Mouse (Mus musculus): ENCODE measurements at regions not wholly inside any gene's neighbourhood (a gene's known extent, or its start where the extent isn't known, plus 50 kb on each side); places are given as distances from the start of the nearest gene placed in this dataset.
A peak's percentile ranks its signal among the peaks of the same experiment; 100 is the strongest.

- Histone ChIP-seq H3K4me2 (replicated peaks; ENCODE audit: low read depth, low read length) (no peak overlapping the region), H3K4me1 (ENCODE audit: insufficient read depth, low read depth, low read length) (peaks cover 10% of the 10 kb centered on the region; the same call in 1 of the 2 replicates), H3K9me3 (ENCODE audit: low read length) (no peaks in the 10 kb centered on the region), H3K27me3 (replicated peaks; ENCODE audit: insufficient read depth, low read length) (no peaks in the 10 kb centered on the region), H3K27ac (ENCODE audit: low read length) (peak overlapping the region; percentile 78), H3K36me3 (ENCODE audit: insufficient read depth, low read length) (no peaks in the 10 kb centered on the region), H3K4me3 (ENCODE audit: low read depth, low read length) (no peak overlapping the region), H3K9ac (replicated peaks; ENCODE audit: low read depth) (no peak overlapping the region)
- DNase-seq (ENCODE audit: low spot score) (no peak), ATAC-seq (no peak)
- WGBS = 51% methylated on average over 7 of the region's 7 CpGs
- TF ChIP-seq EP300 (IDR thresholded peaks at IDR 0.05) = no peak
- TF ChIP-seq CTCF (IDR thresholded peaks at IDR 0.05) = no peak
These were observed 74.4 kb downstream of the Zfp281 start for GRCm38 (mm10) chr1:136699153-136699524.

- DNase-seq (ENCODE audit: low spot score) (no peak), ATAC-seq (no peak)
- Histone ChIP-seq H3K4me1 (ENCODE audit: insufficient read depth, low read depth, low read length) (peaks cover 10% of the 10 kb centered on the region; the same call in 1 of the 2 replicates), H3K36me3 (ENCODE audit: insufficient read depth, low read length) (no peaks in the 10 kb centered on the region), H3K4me2 (replicated peaks; ENCODE audit: low read depth, low read length) (no peak overlapping the region), H3K27me3 (replicated peaks; ENCODE audit: insufficient read depth, low read length) (no peaks in the 10 kb centered on the region), H3K9ac (replicated peaks; ENCODE audit: low read depth) (no peak overlapping the region), H3K9me3 (ENCODE audit: low read length) (no peaks in the 10 kb centered on the region), H3K27ac (ENCODE audit: low read length) (no peak overlapping the region), H3K4me3 (ENCODE audit: low read depth, low read length) (no peak overlapping the region)
- 76% methylated on average over 8 of the region's 8 CpGs for WGBS
- TF ChIP-seq CTCF (IDR thresholded peaks at IDR 0.05) = no peak
- no peak for TF ChIP-seq EP300 (IDR thresholded peaks at IDR 0.05)
These were observed 74.9 kb downstream of the Zfp281 start for GRCm38 (mm10) chr1:136699571-136699970.

GRCm38 (mm10) chr1:136704139-136704538 lies 79.4 kb downstream of the Zfp281 start:
- Histone ChIP-seq H3K36me3 (ENCODE audit: insufficient read depth, low read length) (no peaks in the 10 kb centered on the region), H3K27ac (ENCODE audit: low read length) (no peak overlapping the region), H3K27me3 (replicated peaks; ENCODE audit: insufficient read depth, low read length) (no peaks in the 10 kb centered on the region), H3K4me3 (ENCODE audit: low read depth, low read length) (no peak overlapping the region), H3K9me3 (ENCODE audit: low read length) (no peaks in the 10 kb centered on the region), H3K4me1 (ENCODE audit: insufficient read depth, low read depth, low read length) (peaks cover under 1% of the 10 kb centered on the region; the same call in 1 of the 2 replicates), H3K9ac (replicated peaks; ENCODE audit: low read depth) (no peak overlapping the region), H3K4me2 (replicated peaks; ENCODE audit: low read depth, low read length) (no peak overlapping the region)
- no peak for ATAC-seq
- no peak for TF ChIP-seq EP300 (IDR thresholded peaks at IDR 0.05)
- TF ChIP-seq CTCF (IDR thresholded peaks at IDR 0.05) = no peak
- WGBS = 76% methylated on average over 5 of the region's 5 CpGs
- no peak for DNase-seq (ENCODE audit: low spot score)

GRCm38 (mm10) chr1:136706509-136706908 lies 81.8 kb downstream of the Zfp281 start:
- no peak for TF ChIP-seq EP300 (IDR thresholded peaks at IDR 0.05)
- no peak for ATAC-seq
- WGBS = 69% methylated on average over 8 of the region's 8 CpGs

GRCm38 (mm10) chr1:136707394-136707793 lies 82.7 kb downstream of the Zfp281 start:
- H3K4me2 ChIP-seq (replicated peaks; ENCODE audit: low read depth, low read length) = no peak overlapping the region
- H3K27ac ChIP-seq (ENCODE audit: low read length) = no peak overlapping the region
- no peak overlapping the region for H3K4me3 ChIP-seq (ENCODE audit: low read depth, low read length)
- no peaks in the 10 kb centered on the region for H3K9me3 ChIP-seq (ENCODE audit: low read length)
- H3K27me3 ChIP-seq (replicated peaks; ENCODE audit: insufficient read depth, low read length) = no peaks in the 10 kb centered on the region
- 86% methylated on average over 8 of the region's 8 CpGs for WGBS
- H3K4me1 ChIP-seq (ENCODE audit: insufficient read depth, low read depth, low read length) = no peaks in the 10 kb centered on the region
- no peak overlapping the region for H3K9ac ChIP-seq (replicated peaks; ENCODE audit: low read depth)
- DNase-seq (ENCODE audit: low spot score) (peak; percentile 19), ATAC-seq (peak; percentile 26)
- H3K36me3 ChIP-seq (ENCODE audit: insufficient read depth, low read length) = no peaks in the 10 kb centered on the region
- TF ChIP-seq EP300 (IDR thresholded peaks at IDR 0.05) (no peak), CTCF (IDR thresholded peaks at IDR 0.05) (no peak)

More at GRCm38 (mm10) chr1:136706509-136706908, 81.8 kb downstream of the Zfp281 start:
- Histone ChIP-seq H3K36me3 (ENCODE audit: insufficient read depth, low read length) (no peaks in the 10 kb centered on the region), H3K4me2 (replicated peaks; ENCODE audit: low read depth, low read length) (no peak overlapping the region), H3K4me1 (ENCODE audit: insufficient read depth, low read depth, low read length) (no peaks in the 10 kb centered on the region), H3K4me3 (ENCODE audit: low read depth, low read length) (no peak overlapping the region), H3K27me3 (replicated peaks; ENCODE audit: insufficient read depth, low read length) (no peaks in the 10 kb centered on the region), H3K9ac (replicated peaks; ENCODE audit: low read depth) (no peak overlapping the region), H3K9me3 (ENCODE audit: low read length) (no peaks in the 10 kb centered on the region), H3K27ac (ENCODE audit: low read length) (no peak overlapping the region)
- DNase-seq (ENCODE audit: low spot score) = no peak

- Histone ChIP-seq H3K9ac (replicated peaks; ENCODE audit: low read depth) (no peak overlapping the region), H3K4me2 (replicated peaks; ENCODE audit: low read depth, low read length) (no peak overlapping the region), H3K27ac (ENCODE audit: low read length) (no peak overlapping the region), H3K36me3 (ENCODE audit: insufficient read depth, low read length) (no peaks in the 10 kb centered on the region), H3K9me3 (ENCODE audit: low read length) (no peaks in the 10 kb centered on the region), H3K4me1 (ENCODE audit: insufficient read depth, low read depth, low read length) (no peaks in the 10 kb centered on the region), H3K4me3 (ENCODE audit: low read depth, low read length) (no peak overlapping the region), H3K27me3 (replicated peaks; ENCODE audit: insufficient read depth, low read length) (no peaks in the 10 kb centered on the region)
- no peak for TF ChIP-seq CTCF (IDR thresholded peaks at IDR 0.05)
- no peak for TF ChIP-seq EP300 (IDR thresholded peaks at IDR 0.05)
- no peak for DNase-seq (ENCODE audit: low spot score)
- 90% methylated on average over 12 of the region's 12 CpGs for WGBS
- ATAC-seq = no peak
These were observed 83.2 kb downstream of the Zfp281 start for GRCm38 (mm10) chr1:136707866-136708265.

- 73% methylated on average over 4 of the region's 4 CpGs for WGBS
- no peak for TF ChIP-seq CTCF (IDR thresholded peaks at IDR 0.05)
- TF ChIP-seq EP300 (IDR thresholded peaks at IDR 0.05) = no peak
- no peak for DNase-seq (ENCODE audit: low spot score)
- H3K4me1 ChIP-seq (ENCODE audit: insufficient read depth, low read depth, low read length) = no peaks in the 10 kb centered on the region
- ATAC-seq = no peak
- no peak overlapping the region for H3K4me2 ChIP-seq (replicated peaks; ENCODE audit: low read depth, low read length)
- H3K9ac ChIP-seq (replicated peaks; ENCODE audit: low read depth) = no peak overlapping the region
- H3K27me3 ChIP-seq (replicated peaks; ENCODE audit: insufficient read depth, low read length) = no peaks in the 10 kb centered on the region
- no peaks in the 10 kb centered on the region for H3K9me3 ChIP-seq (ENCODE audit: low read length)
- H3K27ac ChIP-seq (ENCODE audit: low read length) = no peak overlapping the region
- no peak overlapping the region for H3K4me3 ChIP-seq (ENCODE audit: low read depth, low read length)
- H3K36me3 ChIP-seq (ENCODE audit: insufficient read depth, low read length) = no peaks in the 10 kb centered on the region
These were observed 85.5 kb downstream of the Zfp281 start for GRCm38 (mm10) chr1:136710196-136710595.

All from lung, postnatal 0 days (tissue).